Mouse (Mus musculus): ENCODE measurements around the gene Rchy1. TPM values are rescaled to one million over a fixed set of nuclear protein-coding genes. Genes with fewer than 3 reads are reported as not detected.

Gene Rchy1
- polyA plus RNA-seq, 1 experiment from 2014 or later, result 45.4 TPM

Other genes with a start within 250 kb of the Rchy1 start
- gene Odaph, start 24.4 kb upstream of the Rchy1 start, polyA plus RNA-seq (2014; fragmentation: Nextera tagmentation; extraction: Ambion mirVana), result not detected in 2 replicates
- gene Cdkl2, start 80.8 kb upstream of the Rchy1 start, polyA plus RNA-seq (2014; fragmentation: Nextera tagmentation; extraction: Ambion mirVana), result 1.00 and 1.1 TPM in 2 replicates
- gene G3bp2, start 120.7 kb upstream of the Rchy1 start, polyA plus RNA-seq (2014; fragmentation: Nextera tagmentation; extraction: Ambion mirVana), result 177 and 181 TPM in 2 replicates
- 25.9 and 26.7 TPM in 2 replicates for gene Uso1, start 174.9 kb upstream of the Rchy1 start, polyA plus RNA-seq (2014; fragmentation: Nextera tagmentation; extraction: Ambion mirVana)

Data from heart, embryonic 11.5 days (tissue).